Mouse (Mus musculus) midbrain, embryonic 14.5 days (tissue): Measurements from ENCODE around the gene RPS10-NUDT3. TPM values are rescaled to one million over a fixed set of nuclear protein-coding genes. Genes with fewer than 3 reads are reported as not detected.

Experiments
- ATAC-seq: fragments of 200-750 bp; cut with Nextera tagmentation; 2 replicates; pipeline ENCODE4 v1.8.0; 2017; ENCODE audit warnings: moderate number of reproducible peaks, moderate library complexity; ENCODE audit not compliant: low FRiP score, low TSS enrichment
- DNase-seq: peaks from one replicate; pipeline ENCODE4 v3.0.0-alpha.2; 2015
- H3K27ac ChIP-seq: fragments of 300-500 bp; sonication (generic); replicated peaks from 2 replicates; pipeline ENCODE4 v1.5.1; 2014; ENCODE audit warnings: mild to moderate bottlenecking, low read depth, low read length, moderate library complexity
- H3K27me3 ChIP-seq: fragments of 300-500 bp; sonication (generic); 2 replicates; pipeline ENCODE4 v1.6.1; 2014; ENCODE audit warnings: low read length, control low read depth, mixed read lengths; ENCODE audit not compliant: control insufficient read depth, insufficient read depth
- H3K36me3 ChIP-seq: fragments of 300-500 bp; sonication (generic); 2 replicates; pipeline ENCODE4 v1.6.1; 2014; ENCODE audit warnings: low read length, control low read depth; ENCODE audit not compliant: control insufficient read depth, insufficient read depth
- H3K4me1 ChIP-seq: fragments of 300-500 bp; sonication (generic); 2 replicates; pipeline ENCODE4 v1.6.1; 2014; ENCODE audit warnings: mild to moderate bottlenecking, antibody characterized with exemption, low read length, control low read depth; ENCODE audit not compliant: control insufficient read depth, insufficient read depth
- H3K4me2 ChIP-seq: fragments of 300-500 bp; sonication (generic); 2 replicates; pipeline ENCODE4 v1.6.1; 2014; ENCODE audit warnings: mild to moderate bottlenecking, low read length, moderate library complexity
- H3K4me3 ChIP-seq: fragments of 300-500 bp; sonication (generic); replicated peaks from 2 replicates; pipeline ENCODE4 v1.5.1; 2014; ENCODE audit warnings: low read depth, low read length
- H3K9ac ChIP-seq: fragments of 300-500 bp; sonication (generic); replicated peaks from 2 replicates; pipeline ENCODE4 v1.6.1; 2014; ENCODE audit warnings: mild to moderate bottlenecking, low read length, moderate library complexity
- H3K9me3 ChIP-seq: fragments of 300-500 bp; sonication (generic); 2 replicates; pipeline ENCODE4 v1.6.1; 2016; ENCODE audit warnings: low read length, control low read depth, mixed read lengths; ENCODE audit not compliant: control insufficient read depth
- WGBS: fragments of 180-500 bp; shearing (Covaris S2); extraction: QIAGEN DNeasy Blood & Tissue Kit; methylation state at CpG from one replicate; pipeline ENCODE4 v1.1.7; 2014; 5-methylcytosine and 5-hydroxymethylcytosine counted together
- polyA plus RNA-seq: library from polyadenylated mRNA; unstranded; fragments of >200 nt; fragmentation: Nextera tagmentation; extraction: Ambion mirVana; gene quantifications from 2 replicates; pipeline ENCODE4 v1.2.1, GENCODE M21; 2014

Gene RPS10-NUDT3
- polyA plus RNA-seq, 1 experiment from 2014 or later, result not detected

DNA sequence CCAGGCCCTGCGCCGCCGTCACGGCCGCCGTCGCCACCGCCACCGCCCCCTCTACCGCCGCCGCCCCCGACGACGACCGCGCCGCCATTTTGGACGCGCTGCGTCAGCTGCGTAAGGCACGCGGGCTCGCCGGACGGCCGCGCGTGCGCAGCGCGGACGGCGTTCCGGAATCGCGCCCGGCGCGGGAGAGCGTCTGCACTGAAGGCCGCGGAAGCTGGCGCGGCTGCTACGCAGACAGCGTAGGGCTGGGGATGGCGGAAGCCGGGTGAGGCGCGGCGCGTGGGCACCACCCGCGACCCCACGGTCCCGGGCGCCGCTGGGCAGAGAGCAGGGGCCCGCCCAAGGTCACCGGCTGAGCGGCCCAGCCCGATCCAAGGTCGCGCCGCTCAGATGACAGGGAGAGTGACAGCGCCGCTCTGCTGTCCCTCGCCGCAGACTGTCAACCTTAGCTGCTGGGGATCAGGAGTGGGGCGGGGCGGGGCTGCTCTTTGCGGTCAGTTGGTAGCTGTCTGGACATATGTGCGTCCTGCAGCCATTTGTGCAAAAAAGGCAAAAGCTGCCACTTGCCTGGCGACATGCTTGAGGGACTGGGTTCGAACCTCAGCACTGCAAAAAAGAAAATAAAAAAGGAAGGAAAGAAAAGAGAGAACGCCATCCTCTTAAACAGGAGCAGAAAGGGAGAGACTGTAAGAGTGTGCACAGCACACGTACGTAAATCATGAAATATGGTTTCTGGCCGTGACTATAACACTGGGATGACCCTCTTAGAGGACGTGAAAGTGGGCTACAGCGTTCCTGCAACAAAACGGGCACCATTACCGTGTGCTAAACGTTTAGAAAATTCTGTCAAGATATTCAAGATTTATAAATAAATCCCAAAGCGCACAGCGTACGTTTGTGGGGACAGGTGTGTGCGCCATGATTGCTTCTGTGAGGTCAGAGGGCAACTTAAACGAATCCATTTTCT lies 11.4 kb downstream of the RPS10-NUDT3 start, which contains the start of gene Nudt3:
Gene Nudt3, minus strand, starts transcription at position 136 of the 967 bp plus-strand sequence.
- Histone ChIP-seq H3K9ac (peak within 1 kb of the TSS; percentile 99), H3K4me3 (peak within 1 kb of the TSS; percentile 95), H3K4me2 (peak within 1 kb of the TSS; percentile 72), H3K27me3 (no peaks in the 10 kb centered on the region), H3K4me1 (peaks cover 31% of the 10 kb centered on the region), H3K27ac (peak within 1 kb of the TSS; percentile 99), H3K9me3 (no peaks in the 10 kb centered on the region), H3K36me3 (no peaks in the 10 kb centered on the region)
- WGBS, result 11% methylated on average over 63 of the region's 91 CpGs
- ATAC-seq (peak; percentile 89), DNase-seq (peak; percentile 98)

DNA sequence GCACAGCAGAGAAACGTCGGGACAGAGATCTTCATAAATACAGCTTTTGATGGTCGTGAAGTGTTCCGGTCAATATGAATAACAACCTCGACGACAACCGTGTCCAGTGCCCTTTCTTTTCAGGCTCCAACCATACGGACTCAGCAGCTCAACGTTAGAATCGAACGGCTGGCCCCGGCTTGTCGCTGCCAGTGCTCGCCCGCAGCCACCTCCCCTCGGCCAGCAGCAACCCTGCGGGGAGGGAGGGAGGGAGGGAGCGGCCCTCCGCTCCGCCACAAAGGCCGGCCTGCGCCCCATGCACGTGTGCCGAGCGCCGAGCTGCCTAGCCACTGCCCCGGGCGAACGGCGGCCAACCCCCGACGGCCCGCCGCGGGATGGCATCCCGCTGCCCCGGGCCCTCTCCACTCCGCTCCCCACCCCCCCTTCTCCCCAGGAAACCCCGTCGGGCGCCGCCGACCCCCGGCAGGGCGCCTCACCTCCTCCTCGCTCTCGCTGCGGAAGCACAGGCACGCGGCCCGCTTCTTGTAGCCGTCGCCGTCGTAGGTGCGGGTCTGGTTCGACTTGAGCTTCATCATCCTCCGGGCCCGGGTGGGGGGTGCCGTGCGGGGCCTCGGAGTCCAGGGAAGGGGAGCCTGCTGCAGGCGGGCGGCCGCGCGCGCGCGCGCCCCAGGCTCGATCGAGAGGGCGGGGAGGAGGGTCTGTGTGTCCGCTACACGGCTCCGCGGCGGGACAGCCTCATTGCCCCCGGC lies 12.2 kb downstream of the RPS10-NUDT3 start:
- peak overlapping the region; percentile 99 for H3K9ac ChIP-seq
- no peaks in the 10 kb centered on the region for H3K9me3 ChIP-seq
- ATAC-seq (peak; percentile 49), DNase-seq (peak; percentile 77)
- H3K36me3 ChIP-seq, result no peaks in the 10 kb centered on the region
- H3K4me1 ChIP-seq, result peaks cover 31% of the 10 kb centered on the region
- H3K4me2 ChIP-seq, result peak overlapping the region; percentile 72
- no peaks in the 10 kb centered on the region for H3K27me3 ChIP-seq
- H3K27ac ChIP-seq, result peak overlapping the region; percentile 99
- peak overlapping the region; percentile 95 for H3K4me3 ChIP-seq
- under 1% methylated on average over 72 of the region's 80 CpGs for WGBS

DNA sequence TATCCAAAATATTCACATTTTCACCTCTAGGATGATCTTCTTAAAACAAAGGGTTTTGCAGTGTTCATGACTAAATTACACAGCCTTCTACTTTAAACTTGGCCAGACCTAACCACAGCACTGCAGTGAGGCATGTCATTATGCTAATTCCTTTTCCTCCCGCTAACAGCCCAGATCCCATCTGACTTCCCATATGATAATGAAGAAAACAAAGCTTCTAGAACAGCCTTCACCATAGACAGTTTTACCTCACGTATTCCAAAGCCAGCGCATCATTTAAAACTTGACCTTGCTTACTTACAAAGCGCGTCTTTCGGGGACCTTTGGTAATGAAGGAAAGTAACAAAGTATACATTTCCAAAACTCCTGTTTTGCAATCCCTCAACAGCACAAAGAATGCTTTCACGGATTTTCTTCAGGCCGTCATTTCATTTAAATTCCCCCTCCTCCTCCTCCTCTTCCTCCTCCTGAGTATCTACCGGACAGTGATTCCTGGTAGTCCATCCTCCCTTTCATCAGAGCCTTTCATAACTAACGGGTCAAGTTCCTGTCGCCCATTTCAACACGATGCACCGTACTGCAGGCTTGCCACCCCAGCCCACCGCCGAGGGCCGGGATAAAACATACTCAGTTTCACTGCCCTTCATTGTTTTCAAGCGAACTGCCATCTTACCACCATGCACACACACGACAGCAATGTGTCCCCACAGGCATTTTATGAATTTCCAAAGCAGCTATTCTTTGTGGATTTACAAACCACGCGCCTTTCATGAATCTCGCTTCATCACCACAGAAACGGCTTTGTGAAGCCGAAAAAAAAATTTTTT lies 13.1 kb downstream of the RPS10-NUDT3 start:
- no peak for ATAC-seq
- H3K4me2 ChIP-seq, result peak overlapping the region; percentile 72
- H3K4me1 ChIP-seq, result peaks cover 31% of the 10 kb centered on the region
- DNase-seq, result peak; percentile 73
- WGBS, result 1% methylated on average over 23 of the region's 23 CpGs
- peak overlapping the region; percentile 99 for H3K9ac ChIP-seq
- peak overlapping the region; percentile 99 for H3K27ac ChIP-seq
- no peaks in the 10 kb centered on the region for H3K27me3 ChIP-seq
- H3K9me3 ChIP-seq, result no peaks in the 10 kb centered on the region
- H3K4me3 ChIP-seq, result peak overlapping the region; percentile 95
- H3K36me3 ChIP-seq, result peaks cover 6% of the 10 kb centered on the region; the same call in 1 of the 2 replicates

DNA sequence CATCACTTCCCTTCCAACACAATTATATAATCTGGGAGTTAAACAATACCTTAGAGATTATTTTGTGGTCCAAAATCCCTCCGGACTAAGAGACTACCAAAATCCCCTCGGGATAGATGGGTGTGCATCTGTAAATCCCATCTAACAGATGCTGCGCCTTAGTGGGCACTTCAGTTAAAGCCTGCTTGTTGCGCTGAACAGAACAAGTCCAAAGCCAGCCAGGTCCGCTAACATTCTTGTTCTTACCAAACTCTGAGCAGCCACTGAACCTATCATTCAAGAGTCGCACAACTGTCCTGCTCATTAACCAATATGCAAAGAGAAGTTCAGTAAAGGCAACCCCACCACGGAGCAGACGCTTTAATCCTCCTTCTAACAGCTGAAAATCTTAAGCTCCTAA lies 13.9 kb downstream of the RPS10-NUDT3 start:
- ATAC-seq, result no peak
- WGBS, result 24% methylated on average over 8 of the region's 8 CpGs
- Histone ChIP-seq H3K27ac (no peak overlapping the region; the same call in 1 of the 2 replicates), H3K4me3 (peak overlapping the region; percentile 95), H3K4me1 (peaks cover 31% of the 10 kb centered on the region), H3K27me3 (no peaks in the 10 kb centered on the region), H3K36me3 (peaks cover 8% of the 10 kb centered on the region; the same call in 1 of the 2 replicates), H3K9me3 (no peaks in the 10 kb centered on the region), H3K4me2 (peak overlapping the region; percentile 72), H3K9ac (peak overlapping the region; percentile 99)
- peak; percentile 33 for DNase-seq

DNA sequence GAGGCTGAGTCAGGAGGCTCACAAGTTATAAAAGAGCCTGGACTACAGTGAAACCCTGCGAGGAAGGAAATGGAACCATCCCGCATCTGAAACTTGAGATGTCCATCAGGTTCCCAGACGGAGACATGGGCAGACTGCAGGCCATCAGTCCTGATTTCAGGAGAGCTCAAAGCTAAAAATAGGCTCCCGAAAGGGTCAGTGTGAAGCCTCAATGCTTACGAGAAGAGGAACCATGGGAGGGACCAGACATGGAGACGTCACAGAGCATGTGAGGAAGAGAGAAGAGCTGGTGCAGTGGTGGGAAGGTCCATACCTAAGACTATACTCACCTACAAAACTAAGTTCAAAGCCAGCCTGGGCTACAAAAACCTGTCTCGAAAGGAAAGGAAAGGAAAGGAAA lies 19.6 kb downstream of the RPS10-NUDT3 start:
- Histone ChIP-seq H3K4me1 (peaks cover 17% of the 10 kb centered on the region), H3K36me3 (peaks cover 14% of the 10 kb centered on the region; the same call in 1 of the 2 replicates), H3K27me3 (no peaks in the 10 kb centered on the region), H3K9ac (no peak overlapping the region), H3K27ac (no peak overlapping the region), H3K4me3 (no peak overlapping the region), H3K9me3 (no peaks in the 10 kb centered on the region), H3K4me2 (no peak overlapping the region)
- DNase-seq, result no peak
- WGBS, result 81% methylated on average over 7 of the region's 7 CpGs
- ATAC-seq, result no peak

DNA sequence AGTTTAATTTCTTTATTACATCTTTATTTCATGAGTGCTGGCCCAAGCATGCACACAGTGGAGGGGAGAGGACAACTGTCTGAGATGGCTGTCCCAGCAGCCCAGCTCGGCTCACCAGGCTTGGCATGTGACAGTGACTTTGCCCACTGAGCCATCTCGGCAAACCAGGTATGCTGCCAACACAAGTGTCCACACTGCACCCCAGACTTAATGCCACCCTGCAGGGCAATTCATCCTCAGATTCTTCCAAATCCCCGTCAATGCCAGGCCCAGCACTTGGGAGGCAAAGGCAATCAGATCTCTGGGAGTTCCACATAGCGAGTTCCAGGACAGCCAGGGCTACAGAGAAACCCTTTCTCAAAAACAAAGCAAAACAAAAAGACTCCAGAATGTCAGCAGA lies 22.0 kb downstream of the RPS10-NUDT3 start:
- H3K4me1 ChIP-seq, result 0 out of 2 replicates have a peak, but pooled peaks cover 7% of the 10 kb centered on the region
- ATAC-seq, result no peak
- WGBS, result 77% methylated on average over 4 of the region's 4 CpGs
- H3K36me3 ChIP-seq, result peaks cover 19% of the 10 kb centered on the region; the same call in 1 of the 2 replicates
- H3K27me3 ChIP-seq, result no peaks in the 10 kb centered on the region
- H3K27ac ChIP-seq, result no peak overlapping the region
- H3K4me3 ChIP-seq, result no peak overlapping the region
- no peaks in the 10 kb centered on the region for H3K9me3 ChIP-seq
- DNase-seq, result no peak
- H3K4me2 ChIP-seq, result no peak overlapping the region
- no peak overlapping the region for H3K9ac ChIP-seq

DNA sequence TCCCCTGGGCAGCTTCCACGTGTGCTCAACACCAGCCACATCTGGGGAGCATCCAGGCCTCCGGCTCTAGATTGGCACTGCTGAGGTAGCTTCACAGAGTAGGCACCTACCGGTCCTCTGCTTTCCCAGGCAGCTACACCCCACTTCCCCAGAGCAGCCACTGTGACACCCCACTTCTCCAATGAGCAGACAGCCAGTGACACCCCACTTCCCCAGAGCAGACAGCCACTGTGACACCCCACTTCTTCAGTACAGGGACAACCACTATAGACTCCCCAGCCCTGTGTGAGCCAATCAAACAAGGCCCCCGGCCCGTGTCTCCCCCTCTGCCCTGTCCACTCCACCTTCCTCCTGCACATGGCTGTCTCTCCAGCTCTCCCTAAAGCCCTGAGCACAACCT lies 23.0 kb downstream of the RPS10-NUDT3 start:
- no peak for ATAC-seq
- Histone ChIP-seq H3K9ac (no peak overlapping the region), H3K4me3 (no peak overlapping the region), H3K27me3 (no peaks in the 10 kb centered on the region), H3K36me3 (0 out of 2 replicates have a peak, but pooled peaks cover 17% of the 10 kb centered on the region), H3K27ac (no peak overlapping the region), H3K9me3 (no peaks in the 10 kb centered on the region), H3K4me2 (no peak overlapping the region), H3K4me1 (0 out of 2 replicates have a peak, but pooled peaks cover 7% of the 10 kb centered on the region)
- 84% methylated on average over 5 of the region's 5 CpGs for WGBS
- no peak for DNase-seq

DNA sequence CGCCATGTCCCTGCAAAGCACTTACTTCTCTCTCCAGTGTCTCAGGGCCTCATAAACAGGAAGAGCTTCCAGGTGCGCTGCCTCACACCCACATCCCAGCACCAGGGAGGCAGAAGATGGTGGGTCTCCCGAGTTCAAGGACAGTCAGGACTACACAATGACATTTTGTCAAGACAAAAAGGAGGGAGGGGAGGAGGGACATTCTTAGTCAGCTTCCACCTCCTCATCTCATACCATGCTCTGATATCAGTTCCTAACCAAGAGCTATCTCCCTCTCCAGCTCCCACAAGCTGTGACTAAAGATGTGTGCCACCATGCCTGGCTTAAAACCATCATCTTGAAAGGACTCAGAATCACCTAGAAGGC lies 23.5 kb downstream of the RPS10-NUDT3 start:
- Histone ChIP-seq H3K9me3 (no peaks in the 10 kb centered on the region), H3K9ac (no peak overlapping the region), H3K36me3 (0 out of 2 replicates have a peak, but pooled peaks cover 14% of the 10 kb centered on the region), H3K27me3 (no peaks in the 10 kb centered on the region), H3K27ac (no peak overlapping the region), H3K4me1 (0 out of 2 replicates have a peak, but pooled peaks cover 7% of the 10 kb centered on the region), H3K4me3 (no peak overlapping the region), H3K4me2 (no peak overlapping the region)
- whole genome bisulfite sequencing, result 75% methylated on average over 3 of the region's 3 CpGs
- ATAC-seq, result no peak
- no peak for DNase-seq
